Mouse (Mus musculus) macrophage (primary cell): ENCODE measurements around the gene Ggt6. TPM values are rescaled to one million over a fixed set of nuclear protein-coding genes. Genes with fewer than 3 reads are reported as not detected.
"Not testable (repeated sequence)": the region's sequence is repeated elsewhere in the genome, so short reads cannot be mapped to it uniquely, and the experiment has no call there.

ENCODE experiments used
- H3K27ac ChIP-seq: fragments of 350-480 bp; formaldehyde crosslinking; 2 replicates; pipeline ENCODE4 v1.9.0; 2021
- H3K36me3 ChIP-seq: fragments of 350-480 bp; formaldehyde crosslinking; 2 replicates; pipeline ENCODE4 v1.9.0; 2021; ENCODE audit errors: inconsistent target
- H3K4me3 ChIP-seq: fragments of 350-480 bp; formaldehyde crosslinking; 2 replicates; pipeline ENCODE4 v1.9.0; 2021; ENCODE audit errors: inconsistent target
- H3K79me2 ChIP-seq: fragments of 350-480 bp; formaldehyde crosslinking; 2 replicates; pipeline ENCODE4 v1.9.0; 2021; ENCODE audit errors: inconsistent target
- WGBS: methylation state at CpG from one replicate; pipeline ENCODE4 v1.1.7; 2026; ENCODE audit warnings: inconsistent platforms; ENCODE audit not compliant: missing documents; 5-methylcytosine and 5-hydroxymethylcytosine counted together
- polyA plus RNA-seq: library from polyadenylated mRNA; stranded (reverse); fragments of 250-400 nt; gene quantifications from 3 replicates; pipeline ENCODE4 v1.2.4, GENCODE M21; 2018; ENCODE audit warnings: inconsistent platforms

The Ggt6 gene
- polyA plus RNA-seq, 1 experiment from 2014 or later = not detected

DNA sequence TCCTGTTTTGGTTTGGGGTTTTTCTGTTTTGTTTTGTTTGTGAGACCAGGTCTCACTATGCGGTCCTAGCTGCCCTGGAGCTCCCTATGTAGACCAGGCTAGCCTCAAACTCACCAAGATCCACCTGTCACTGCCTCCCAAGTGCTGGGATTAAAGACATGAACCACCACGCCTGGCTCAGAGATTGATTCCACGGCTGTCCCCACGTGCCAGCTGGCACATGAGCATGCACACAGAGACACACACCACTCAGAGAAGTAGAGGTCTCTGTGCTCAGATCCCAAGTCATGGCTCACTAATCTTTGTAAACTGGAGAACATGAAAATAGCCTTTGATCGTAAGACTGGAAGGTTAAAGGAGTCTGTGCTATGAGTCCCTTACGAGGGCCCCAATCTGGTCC is 16.3 kb upstream of the Ggt6 start:
- Histone ChIP-seq H3K36me3 (no peaks in the 10 kb centered on the region), H3K4me3 (no peak overlapping the region), H3K27ac (no peak overlapping the region), H3K79me2 (no peaks in the 10 kb centered on the region)
- WGBS = 75% methylated on average over 6 of the region's 6 CpGs

DNA sequence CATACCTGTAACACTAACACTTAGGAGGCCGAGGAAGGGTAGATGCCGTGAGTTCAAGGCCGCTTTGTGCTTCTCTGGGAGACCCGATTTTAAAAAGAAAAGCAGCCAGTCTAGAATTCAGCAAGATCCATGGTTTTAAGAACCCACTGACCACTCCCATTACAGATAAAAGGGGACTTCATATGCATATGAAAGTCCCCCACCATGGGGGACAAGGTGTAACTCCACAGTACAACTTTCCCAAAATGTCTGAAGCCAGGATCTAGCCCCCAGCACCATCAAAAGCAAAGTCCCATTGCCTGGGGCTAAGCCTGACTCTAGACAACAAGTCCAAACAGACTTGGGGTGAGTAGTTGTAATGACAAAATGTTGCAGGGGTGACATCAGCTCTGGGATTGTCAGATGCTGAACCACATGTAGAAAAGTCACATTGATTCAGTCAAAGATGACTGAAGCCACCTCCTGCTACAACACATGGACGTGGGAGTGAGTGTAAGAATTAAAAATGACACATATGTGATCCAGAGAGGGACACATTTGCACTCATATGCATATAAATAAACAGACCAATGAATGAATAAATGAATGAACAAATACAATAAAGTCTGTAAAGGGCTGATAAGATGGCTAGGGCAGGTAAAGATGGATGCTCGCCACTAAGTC is 14.7 kb upstream of the Ggt6 start:
- Histone ChIP-seq H3K79me2 (no peaks in the 10 kb centered on the region), H3K4me3 (no peak overlapping the region), H3K36me3 (no peaks in the 10 kb centered on the region), H3K27ac (no peak overlapping the region)
- WGBS = 93% methylated on average over 6 of the region's 6 CpGs

DNA sequence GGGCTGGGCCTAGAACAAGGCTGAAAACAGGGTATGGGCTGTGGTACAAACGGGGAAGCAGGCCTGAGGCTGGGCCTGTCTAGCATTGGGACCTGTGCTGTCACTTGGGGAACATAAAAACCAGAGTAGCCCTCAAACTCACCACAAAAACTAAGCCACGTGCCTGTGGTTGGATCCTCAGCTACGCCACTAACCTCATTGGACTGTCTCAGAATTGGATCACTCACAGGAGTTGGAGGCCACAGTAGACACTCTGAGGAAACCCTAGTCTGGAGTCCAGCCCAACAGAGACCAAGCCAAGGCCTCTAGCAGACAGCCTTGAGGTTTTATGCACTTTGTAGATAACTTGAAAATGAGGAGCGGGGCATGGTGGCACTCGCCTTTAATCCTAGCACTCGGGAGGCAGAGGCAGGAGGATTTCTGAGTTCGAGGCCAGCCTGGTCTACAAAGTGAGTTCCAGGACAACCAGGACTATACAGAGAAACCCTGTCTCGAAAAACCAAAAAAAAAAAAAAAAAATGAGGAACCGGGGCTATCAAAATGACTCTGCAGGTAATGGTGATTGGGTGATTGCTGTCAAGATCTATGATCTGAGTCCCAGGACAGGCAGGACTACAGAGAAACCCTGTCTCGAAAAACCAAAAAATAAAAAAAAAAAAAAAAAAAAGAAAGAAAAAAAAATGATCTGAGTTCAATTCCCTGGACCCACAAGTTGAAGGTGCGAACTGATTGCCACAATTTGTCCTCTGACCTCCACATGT is 13.6 kb upstream of the Ggt6 start:
- 57% methylated on average over 9 of the region's 11 CpGs for WGBS
- no peaks in the 10 kb centered on the region for H3K36me3 ChIP-seq
- no peak overlapping the region for H3K27ac ChIP-seq
- H3K79me2 ChIP-seq = no peaks in the 10 kb centered on the region
- no peak overlapping the region for H3K4me3 ChIP-seq

DNA sequence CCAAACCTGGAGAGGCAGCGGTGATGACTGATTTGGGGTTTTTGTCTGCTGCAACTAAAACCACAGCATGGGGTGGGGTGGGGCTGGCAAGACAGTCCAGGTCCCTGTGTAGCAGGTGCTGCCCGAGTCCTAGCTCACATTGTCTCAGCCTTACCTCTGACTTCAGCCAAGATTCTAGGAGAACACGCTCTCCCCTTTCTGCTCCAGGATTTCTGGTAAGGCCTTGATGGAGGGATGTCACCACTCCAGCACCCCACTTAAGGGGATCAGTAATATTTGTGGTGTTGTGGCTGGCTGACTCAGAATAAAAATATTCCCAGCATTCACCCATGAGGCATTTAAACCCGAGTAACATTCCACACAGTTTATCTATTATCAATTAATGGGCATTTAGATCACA is 11.6 kb upstream of the Ggt6 start:
- no peak overlapping the region for H3K27ac ChIP-seq
- no peaks in the 10 kb centered on the region for H3K79me2 ChIP-seq
- no peak overlapping the region for H3K4me3 ChIP-seq
- WGBS = 74% methylated on average over 4 of the region's 4 CpGs
- no peaks in the 10 kb centered on the region for H3K36me3 ChIP-seq

DNA sequence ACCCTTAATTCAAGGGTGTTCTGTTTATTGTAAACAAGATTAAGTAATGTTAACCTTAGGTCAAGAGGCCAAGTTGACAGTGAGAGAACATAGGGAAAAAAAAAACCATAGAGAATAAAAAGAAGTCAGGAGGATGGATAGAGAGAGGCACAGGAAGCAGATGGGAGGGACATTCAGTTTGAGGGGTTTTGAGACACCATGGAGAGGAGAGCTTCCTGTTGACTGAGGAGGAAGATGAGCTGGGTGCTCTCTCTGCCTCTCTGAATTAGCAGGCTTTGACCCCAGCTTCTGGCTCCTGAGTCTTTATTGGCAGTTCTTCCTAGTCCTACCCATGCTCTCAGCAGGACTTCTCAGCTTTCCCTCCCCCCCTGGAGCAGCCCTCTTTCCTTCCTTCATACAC is 10.1 kb upstream of the Ggt6 start:
- H3K4me3 ChIP-seq = no peak overlapping the region
- H3K27ac ChIP-seq = no peak overlapping the region
- no peaks in the 10 kb centered on the region for H3K36me3 ChIP-seq
- H3K79me2 ChIP-seq = no peaks in the 10 kb centered on the region

DNA sequence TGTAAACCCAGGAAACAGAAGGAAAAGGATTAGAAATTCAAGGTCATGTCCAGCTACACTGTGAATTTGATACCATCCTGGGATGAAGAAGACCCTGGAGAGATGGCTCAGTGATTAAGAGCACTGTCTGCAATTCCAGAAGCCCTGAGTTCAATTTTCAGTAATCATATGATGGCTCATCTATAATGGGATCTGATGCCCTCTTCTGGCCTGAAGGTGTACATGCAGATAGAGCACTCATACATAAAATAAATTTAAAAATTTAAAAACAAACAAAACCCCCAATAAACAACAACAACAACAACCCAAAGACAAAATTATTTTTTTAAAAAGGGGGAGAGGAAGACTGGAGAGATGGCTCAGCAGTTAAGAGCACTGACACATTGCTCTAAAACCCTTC is 8.4 kb upstream of the Ggt6 start:
- H3K79me2 ChIP-seq = no peaks in the 10 kb centered on the region
- no peaks in the 10 kb centered on the region for H3K36me3 ChIP-seq

DNA sequence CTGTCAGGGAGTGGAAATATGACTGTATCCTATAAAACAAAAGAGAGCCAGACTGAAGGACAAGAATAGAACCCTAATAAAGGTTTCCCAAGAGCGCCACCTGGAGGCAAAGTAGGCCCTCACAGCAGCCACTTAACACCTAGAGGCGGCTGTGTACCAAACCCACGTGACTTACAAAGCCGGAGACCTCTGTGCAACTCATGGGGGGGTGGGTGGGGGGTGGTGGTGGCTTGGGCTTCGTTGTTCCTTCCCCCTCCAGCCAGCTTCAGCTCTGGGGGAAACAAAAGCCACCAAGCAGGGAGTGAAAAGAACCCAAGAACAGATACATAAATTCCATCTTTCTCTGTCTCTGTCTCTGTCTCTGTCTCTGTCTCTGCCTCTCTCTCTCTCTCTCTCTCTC is 6.6 kb upstream of the Ggt6 start:
- 3% methylated on average over 4 of the region's 5 CpGs for WGBS
- Histone ChIP-seq H3K79me2 (no peaks in the 10 kb centered on the region), H3K36me3 (no peaks in the 10 kb centered on the region), H3K27ac (no peak overlapping the region), H3K4me3 (no peak overlapping the region)

More for the DNA sequence above, 8.4 kb upstream of the Ggt6 start:
- no peak overlapping the region for H3K4me3 ChIP-seq
- H3K27ac ChIP-seq = no peak overlapping the region

DNA sequence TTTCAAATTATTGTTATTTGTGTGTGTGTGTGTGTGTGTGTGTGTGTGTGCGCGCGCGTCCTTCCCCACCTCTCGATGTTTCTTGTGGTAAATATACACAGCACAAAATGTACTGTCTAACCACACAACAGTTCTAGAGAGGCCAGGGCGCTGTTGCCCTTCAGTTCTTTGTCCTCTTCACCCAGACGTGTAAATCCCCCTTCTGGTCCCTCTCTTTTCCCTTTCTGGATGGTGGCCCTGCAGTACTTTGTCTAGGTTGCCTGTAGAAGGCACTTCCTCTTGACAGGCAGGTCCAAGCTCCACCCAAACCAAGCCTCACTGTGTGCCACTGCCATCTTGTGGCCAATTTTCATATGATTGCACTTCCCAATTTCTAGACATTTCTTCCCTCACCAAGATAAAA is 6.0 kb upstream of the Ggt6 start:
- Histone ChIP-seq H3K27ac (no peak overlapping the region), H3K79me2 (no peaks in the 10 kb centered on the region), H3K4me3 (no peak overlapping the region), H3K36me3 (no peaks in the 10 kb centered on the region)
- 47% methylated on average over 7 of the region's 7 CpGs for WGBS

DNA sequence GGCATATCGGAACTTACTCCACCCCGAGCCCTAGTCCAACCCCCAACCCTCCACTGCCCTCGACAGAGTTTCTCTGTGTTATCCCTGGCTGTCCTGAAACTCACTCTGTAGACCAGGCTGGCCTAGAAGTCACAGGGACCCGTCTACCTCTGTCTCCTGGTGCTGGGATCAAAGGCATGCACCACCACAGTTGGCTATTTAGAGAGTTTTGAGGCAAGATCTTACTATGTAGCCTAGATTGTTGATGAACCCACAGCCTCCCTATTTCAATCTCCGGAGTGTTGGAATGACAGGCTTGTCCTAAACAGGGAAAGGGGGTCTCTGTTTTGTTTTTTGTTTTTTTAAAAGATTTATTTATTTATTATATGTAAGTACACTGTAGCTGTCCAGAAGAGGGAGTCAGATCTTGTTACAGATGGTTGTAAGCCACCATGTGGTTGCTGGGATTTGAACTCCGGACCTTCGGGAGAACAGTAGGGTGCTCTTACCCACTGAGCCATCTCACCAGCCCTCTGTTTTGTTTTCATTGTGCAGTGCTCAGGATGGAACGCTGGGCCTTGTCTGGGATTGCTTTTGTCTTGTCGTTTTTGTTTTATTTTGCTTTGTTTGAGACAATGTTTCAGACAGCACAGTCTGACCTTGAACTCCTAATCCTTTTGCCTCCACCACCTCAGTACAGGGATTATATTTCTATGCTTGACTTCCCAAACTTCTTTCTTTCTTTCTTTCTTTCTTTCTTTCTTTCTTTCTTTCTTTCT is 4.8 kb upstream of the Ggt6 start:
- 87% methylated on average over 9 of the region's 9 CpGs for WGBS

DNA sequence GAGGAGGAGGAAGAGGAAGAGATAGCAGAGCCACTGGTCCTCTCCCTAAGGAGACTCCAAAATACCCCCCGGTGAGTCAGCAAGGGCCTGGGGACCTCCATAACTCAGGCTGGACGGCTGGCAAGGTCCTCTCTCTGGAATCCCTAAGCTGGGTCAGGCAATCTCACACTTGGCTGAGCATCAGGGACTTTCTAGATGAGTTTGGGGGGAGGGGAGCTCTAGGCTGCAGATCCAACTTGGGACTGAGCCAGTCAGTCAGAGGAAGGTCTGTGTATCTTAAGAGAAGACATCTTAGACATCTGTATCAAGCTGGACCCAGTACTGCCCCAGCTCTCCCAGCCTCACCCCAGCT is 344 bp downstream of the Ggt6 start:
- Histone ChIP-seq H3K36me3 (no peaks in the 10 kb centered on the region), H3K4me3 (no peak overlapping the region), H3K79me2 (no peaks in the 10 kb centered on the region), H3K27ac (no peak overlapping the region)
- 82% methylated on average over 2 of the region's 2 CpGs for WGBS

More for the DNA sequence above, 4.8 kb upstream of the Ggt6 start:
- not testable (repeated sequence) for H3K36me3 ChIP-seq, H3K79me2 ChIP-seq, H3K4me3 ChIP-seq, H3K27ac ChIP-seq

DNA sequence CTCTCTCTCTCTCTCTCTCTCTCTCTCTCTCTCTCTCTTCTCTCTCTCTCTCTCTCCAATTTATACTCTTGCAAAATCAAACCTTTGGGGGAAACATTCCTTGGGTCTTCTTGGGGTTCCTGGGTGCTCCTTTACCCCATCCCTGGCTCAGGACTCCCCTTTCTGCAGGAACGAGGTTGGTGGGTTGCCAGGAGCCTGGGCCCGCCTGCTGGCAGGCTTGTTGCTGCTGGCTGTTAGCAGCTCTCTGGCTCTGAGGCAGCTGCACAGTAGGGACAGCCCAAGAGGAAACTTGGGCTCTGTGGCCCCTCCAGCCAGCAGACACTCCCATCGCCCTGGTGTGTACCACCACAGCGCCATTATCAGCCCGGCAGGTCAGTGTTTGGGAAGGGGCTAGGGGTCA is 945 bp downstream of the Ggt6 start:
- WGBS = 93% methylated on average over 4 of the region's 5 CpGs
- Histone ChIP-seq H3K79me2 (peaks cover under 1% of the 10 kb centered on the region), H3K4me3 (no peak overlapping the region), H3K36me3 (no peaks in the 10 kb centered on the region), H3K27ac (no peak overlapping the region)

DNA sequence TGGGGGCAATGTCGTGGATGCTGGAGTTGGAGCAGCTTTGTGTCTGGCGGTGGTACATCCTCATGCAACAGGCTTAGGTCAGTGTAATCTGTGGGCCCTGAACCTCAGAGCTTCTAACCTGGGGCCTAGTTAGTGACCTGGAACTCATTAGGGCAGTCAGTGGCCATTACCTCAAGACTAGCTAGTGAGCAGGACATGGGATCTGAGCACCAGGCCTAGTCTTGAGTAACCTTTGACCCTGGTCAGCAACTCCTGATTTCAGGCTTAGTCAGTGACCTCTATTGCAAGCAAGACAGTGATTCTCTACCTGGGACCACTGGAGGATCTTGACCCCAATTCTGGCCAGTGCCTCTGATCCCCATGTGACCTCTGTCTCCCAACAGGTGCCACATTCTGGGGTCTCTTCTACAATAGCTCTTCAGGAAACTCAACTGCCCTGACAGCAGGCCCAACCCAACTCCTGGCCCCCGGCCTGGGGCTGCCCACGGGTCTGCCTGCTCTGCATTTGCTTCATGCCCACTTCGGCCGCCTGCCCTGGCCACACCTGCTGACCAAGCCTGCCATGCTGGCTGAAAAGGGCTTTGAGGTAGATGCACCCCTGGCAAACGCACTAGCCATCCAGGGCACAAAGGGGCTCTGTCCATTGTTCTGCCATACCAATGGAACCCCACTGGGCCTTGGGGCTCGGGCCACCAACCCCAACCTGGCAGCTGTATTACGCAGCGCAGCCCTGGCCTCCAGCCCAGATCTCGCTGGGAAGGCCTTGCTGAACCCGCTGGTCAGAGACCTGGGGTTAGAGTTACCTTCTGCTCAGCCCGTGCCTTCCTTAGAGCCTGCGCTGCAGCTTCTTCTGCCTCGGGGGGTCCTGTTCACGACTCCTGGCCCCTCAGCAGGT is 1.7 kb downstream of the Ggt6 start:
- H3K27ac ChIP-seq = no peak overlapping the region
- WGBS = 90% methylated on average over 16 of the region's 16 CpGs
- H3K4me3 ChIP-seq = no peak overlapping the region
- H3K79me2 ChIP-seq = peaks cover 8% of the 10 kb centered on the region
- H3K36me3 ChIP-seq = no peaks in the 10 kb centered on the region

DNA sequence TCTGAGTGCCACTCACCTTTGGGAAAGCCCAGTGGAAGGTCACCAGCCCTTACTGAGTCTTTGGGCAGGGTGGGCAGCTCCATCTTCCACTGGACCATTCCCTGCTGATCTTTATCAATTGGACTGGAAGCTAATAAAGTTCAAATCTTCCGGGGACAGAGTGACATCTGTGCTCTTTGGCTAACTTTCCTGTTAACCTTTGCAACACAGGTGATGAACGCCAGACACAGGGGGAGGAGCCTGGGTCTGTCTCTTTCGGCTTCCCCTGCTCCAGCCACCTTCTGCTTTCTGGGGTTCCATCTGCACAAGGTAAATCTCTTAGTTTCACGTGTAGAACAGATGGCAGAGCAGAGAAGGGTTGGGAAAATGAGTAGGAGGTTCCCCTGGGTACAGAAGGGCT is 3.1 kb downstream of the Ggt6 start:
- 65% methylated on average over 4 of the region's 4 CpGs for WGBS

DNA sequence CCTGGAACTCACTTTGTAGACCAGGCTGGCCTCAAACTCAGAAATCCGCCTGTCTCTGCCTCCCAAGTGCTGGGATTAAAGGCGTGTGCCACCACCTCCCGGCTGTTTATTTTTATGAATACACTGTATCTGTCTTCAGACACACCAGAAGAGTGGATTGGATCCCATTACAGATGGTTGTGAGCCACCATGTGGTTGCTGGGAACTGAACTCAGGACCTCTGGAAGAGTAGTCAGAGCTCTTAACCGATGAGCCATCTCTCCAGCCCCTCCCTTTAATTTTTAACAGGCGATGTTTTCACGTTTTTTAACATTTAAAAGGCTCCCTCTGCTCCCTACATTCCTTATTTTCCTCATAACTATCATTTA is 5.3 kb downstream of the Ggt6 start:
- Histone ChIP-seq H3K4me3 (peak overlapping the region; percentile 99), H3K79me2 (peaks cover 18% of the 10 kb centered on the region), H3K36me3 (peaks cover 31% of the 10 kb centered on the region; the same call in 1 of the 2 replicates), H3K27ac (peak overlapping the region; percentile 52)
- WGBS = 37% methylated on average over 5 of the region's 6 CpGs

More for the DNA sequence above, 3.1 kb downstream of the Ggt6 start:
- peaks cover 9% of the 10 kb centered on the region; the same call in 1 of the 2 replicates for H3K36me3 ChIP-seq
- H3K79me2 ChIP-seq = peaks cover 18% of the 10 kb centered on the region
- H3K4me3 ChIP-seq = no peak overlapping the region
- H3K27ac ChIP-seq = no peak overlapping the region
